Mouse (Mus musculus) megakaryocyte, embryonic 14.5 days (primary cell): ENCODE measurements at regions not wholly inside any gene's neighbourhood (a gene's known extent, or its start where the extent isn't known, plus 50 kb on each side); places are given as distances from the start of the nearest gene placed in this dataset.

Experiments used
- H3K27me3 ChIP-seq: replicated peaks from 2 replicates; pipeline ENCODE3; 2012; ENCODE audit warnings: inconsistent platforms
- H3K36me3 ChIP-seq: replicated peaks from 2 replicates; pipeline ENCODE3; 2012; ENCODE audit warnings: low read length, inconsistent platforms, mixed read lengths
- H3K4me1 ChIP-seq: 2 replicates; pipeline ENCODE4 v1.6.1; 2012; ENCODE audit warnings: inconsistent platforms
- H3K4me3 ChIP-seq: replicated peaks from 2 replicates; pipeline ENCODE3; 2012; ENCODE audit warnings: moderate library complexity, mild to moderate bottlenecking, inconsistent platforms
- H3K9me3 ChIP-seq: 2 replicates; pipeline ENCODE4 v1.6.1; 2012; ENCODE audit warnings: inconsistent platforms
- FLI1 ChIP-seq: IDR thresholded peaks from 2 replicates; pipeline ENCODE4 v1.6.1; 2012; ENCODE audit warnings: low read length, inconsistent platforms, mixed read lengths
- GATA1 ChIP-seq: IDR thresholded peaks from 3 replicates; pipeline ENCODE4 v1.6.1; 2012; ENCODE audit warnings: mixed read lengths, low read length, inconsistent platforms, borderline replicate concordance

DNA sequence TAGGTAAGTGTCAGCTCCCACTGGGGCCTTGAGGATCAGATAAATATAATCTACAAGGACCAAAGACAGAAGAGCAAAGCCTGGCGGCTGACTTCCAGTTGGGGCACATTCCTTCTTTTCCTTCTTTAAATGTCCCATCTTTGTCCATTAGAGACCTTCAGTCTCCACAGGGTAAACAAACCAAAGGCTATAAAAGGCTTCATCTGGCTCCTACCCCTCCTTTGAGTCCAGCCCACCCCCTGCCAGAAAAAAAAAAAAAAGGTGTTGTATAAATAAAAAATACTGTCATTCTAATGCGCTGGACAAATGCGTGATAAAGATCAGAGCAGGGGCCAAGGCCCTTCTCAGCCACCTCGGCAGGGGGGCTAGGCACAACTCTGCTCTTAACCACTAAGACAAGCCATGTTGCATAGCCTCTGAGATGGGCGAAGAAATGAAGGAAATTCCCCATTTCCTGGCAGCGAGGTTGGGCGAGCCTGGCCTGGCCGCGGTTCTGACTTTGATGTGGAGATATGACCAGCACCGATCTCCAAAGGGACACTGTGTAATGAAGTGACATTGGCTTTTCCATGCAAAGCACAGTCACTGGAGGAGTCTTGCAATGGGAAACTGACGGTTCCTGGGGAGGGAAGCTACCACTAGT, 492.0 kb downstream of the Med13l start:
- Histone ChIP-seq H3K9me3 (peaks cover 17% of the 10 kb centered on the region), H3K4me1 (no peaks in the 10 kb centered on the region), H3K36me3 (no peaks in the 10 kb centered on the region), H3K4me3 (no peak overlapping the region), H3K27me3 (no peaks in the 10 kb centered on the region)
- TF ChIP-seq FLI1 (no peak), GATA1 (no peak)

DNA sequence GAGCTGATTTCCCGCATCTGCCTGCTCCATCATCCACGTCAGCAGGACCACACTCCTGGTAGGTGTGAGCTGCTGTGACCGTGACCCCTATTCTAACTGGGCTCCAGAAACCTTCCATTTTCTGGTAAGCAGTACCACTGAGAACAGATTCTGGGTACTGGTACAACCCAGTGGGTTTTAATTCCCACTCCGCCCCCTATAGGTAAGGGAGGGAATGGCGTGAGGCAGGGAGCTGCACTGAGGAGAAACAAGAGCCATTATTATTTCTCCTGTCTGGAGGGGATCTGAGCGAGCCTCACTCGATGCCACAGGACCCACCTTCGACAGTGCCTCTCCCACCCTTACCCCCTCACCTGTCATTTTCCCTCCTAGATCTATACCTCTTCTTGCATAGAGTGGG, 493.3 kb downstream of the Med13l start:
- Histone ChIP-seq H3K9me3 (peaks cover 10% of the 10 kb centered on the region), H3K4me3 (no peak overlapping the region), H3K36me3 (no peaks in the 10 kb centered on the region), H3K27me3 (no peaks in the 10 kb centered on the region), H3K4me1 (no peaks in the 10 kb centered on the region)
- TF ChIP-seq FLI1 (no peak), GATA1 (no peak)

DNA sequence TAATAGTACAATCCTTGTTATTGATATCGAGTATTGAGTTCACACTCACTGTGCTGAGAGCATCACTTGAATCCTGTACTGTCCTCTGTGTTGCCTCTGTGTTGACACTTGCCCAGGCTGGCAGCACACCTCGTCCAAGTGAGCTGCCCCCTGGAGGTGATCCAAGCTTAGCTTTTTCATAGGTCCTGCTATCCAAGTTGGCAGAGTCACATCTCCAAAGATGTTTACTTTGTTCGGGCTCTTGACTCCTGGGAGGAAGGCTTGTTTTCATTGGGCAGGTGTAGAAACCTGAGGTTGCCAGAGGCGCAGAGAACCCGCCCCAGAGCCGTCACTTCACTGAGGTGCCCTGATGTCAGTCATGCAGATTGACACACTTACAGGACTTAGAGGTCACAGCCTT, 493.9 kb downstream of the Med13l start:
- no peaks in the 10 kb centered on the region for H3K27me3 ChIP-seq
- TF ChIP-seq GATA1: no peak
- TF ChIP-seq FLI1: no peak
- H3K36me3 ChIP-seq: no peaks in the 10 kb centered on the region
- H3K9me3 ChIP-seq: peaks cover 10% of the 10 kb centered on the region
- no peaks in the 10 kb centered on the region for H3K4me1 ChIP-seq
- no peak overlapping the region for H3K4me3 ChIP-seq

DNA sequence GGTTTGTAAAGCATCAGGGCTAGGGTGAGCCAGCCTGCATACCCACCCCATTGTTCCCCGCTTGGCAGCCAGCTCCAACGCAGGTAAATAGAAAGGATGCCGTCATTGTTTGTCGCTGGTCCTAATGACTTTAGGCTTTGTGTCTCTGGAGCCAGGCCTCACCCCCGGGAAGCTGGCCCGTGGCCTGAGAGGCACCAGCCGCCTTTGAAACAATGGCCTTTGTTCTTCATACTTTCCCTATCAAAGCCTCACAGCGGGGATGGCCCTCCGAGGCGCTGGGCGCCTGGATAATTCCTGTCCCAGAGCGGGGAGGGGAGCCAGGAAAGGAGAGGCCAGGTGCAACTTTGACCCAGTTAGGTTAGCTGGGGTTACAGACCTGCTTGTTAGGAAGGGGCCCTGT, 495.0 kb downstream of the Med13l start:
- no peak overlapping the region for H3K4me3 ChIP-seq
- no peaks in the 10 kb centered on the region for H3K27me3 ChIP-seq
- H3K36me3 ChIP-seq: no peaks in the 10 kb centered on the region
- no peaks in the 10 kb centered on the region for H3K4me1 ChIP-seq
- peaks cover 10% of the 10 kb centered on the region for H3K9me3 ChIP-seq
- no peak for TF ChIP-seq GATA1
- no peak for TF ChIP-seq FLI1

DNA sequence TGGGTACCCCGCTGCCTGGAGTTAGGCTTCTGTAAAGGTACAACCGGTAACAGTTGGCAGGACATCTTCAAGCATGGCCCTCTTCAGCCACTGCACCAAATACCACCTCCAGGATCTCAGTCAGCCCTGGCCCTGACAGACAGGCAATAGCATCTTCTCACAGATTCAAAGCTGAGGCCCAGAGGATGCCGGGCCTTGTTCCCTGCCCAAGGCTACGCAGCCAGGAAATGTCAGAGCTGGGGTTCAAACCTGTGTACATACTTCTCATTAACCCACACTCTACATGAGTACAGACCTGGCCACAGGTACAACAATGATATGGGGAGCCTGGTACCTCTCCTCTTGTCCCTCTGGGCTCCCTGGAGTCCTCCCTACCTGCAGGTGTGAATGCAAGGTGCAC, 497.3 kb downstream of the Med13l start:
- no peak for TF ChIP-seq GATA1
- no peak for TF ChIP-seq FLI1
- peaks cover 9% of the 10 kb centered on the region for H3K9me3 ChIP-seq

DNA sequence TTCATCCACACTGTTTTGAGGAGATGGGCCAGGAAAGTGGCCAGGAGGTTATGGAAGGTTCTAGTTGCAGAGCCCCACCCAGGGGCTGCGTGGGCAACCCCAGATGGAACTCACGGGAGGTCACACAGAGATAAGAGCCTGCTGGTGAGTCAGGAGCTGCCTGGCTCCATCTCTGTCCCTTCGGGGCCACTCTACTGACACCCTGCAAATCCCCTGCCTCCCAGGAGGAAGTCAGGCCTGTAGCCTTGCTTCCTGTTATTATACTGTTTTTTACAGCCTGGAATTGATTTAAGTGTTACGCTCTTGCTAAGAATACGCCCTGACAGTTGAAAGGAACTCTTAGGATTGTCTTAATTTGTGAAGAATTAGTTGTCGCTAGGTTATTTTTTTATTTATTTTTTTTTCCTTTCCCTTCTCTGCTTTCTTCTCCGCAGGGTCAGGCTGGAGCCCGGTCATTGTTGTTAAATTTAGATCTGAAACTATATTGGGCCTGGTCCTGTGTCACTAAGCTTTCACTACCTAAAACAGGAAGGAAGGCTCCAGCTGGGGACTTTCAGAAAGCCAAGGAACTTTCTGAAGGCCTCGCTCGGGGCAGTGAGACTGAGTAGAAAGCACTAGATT, 497.9 kb downstream of the Med13l start:
- H3K4me3 ChIP-seq: no peak overlapping the region
- no peak for TF ChIP-seq GATA1
- no peak for TF ChIP-seq FLI1
- no peaks in the 10 kb centered on the region for H3K27me3 ChIP-seq
- H3K4me1 ChIP-seq: no peaks in the 10 kb centered on the region
- H3K9me3 ChIP-seq: peaks cover 11% of the 10 kb centered on the region
- H3K36me3 ChIP-seq: no peaks in the 10 kb centered on the region

More for the DNA sequence above, 497.3 kb downstream of the Med13l start:
- Histone ChIP-seq H3K4me1 (no peaks in the 10 kb centered on the region), H3K36me3 (no peaks in the 10 kb centered on the region), H3K27me3 (no peaks in the 10 kb centered on the region), H3K4me3 (no peak overlapping the region)

DNA sequence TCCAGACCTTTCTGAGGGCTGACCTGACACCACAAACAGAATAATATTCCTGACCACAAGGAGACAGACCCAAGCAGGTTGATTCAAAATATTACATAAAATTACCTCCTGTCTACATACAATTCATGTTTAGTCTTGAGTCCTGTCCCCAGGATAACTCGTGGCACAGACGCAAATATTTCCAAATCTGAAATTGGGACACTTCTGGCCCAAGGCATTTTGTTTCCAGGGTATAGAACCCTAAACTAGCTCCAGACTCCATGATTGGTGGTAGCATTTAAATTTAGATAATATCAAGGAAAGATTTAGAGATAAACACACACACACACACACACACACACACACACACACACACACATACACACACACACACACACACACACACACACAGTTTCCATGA, 498.7 kb downstream of the Med13l start:
- H3K27me3 ChIP-seq: no peaks in the 10 kb centered on the region
- no peak overlapping the region for H3K4me3 ChIP-seq
- H3K4me1 ChIP-seq: no peaks in the 10 kb centered on the region
- H3K36me3 ChIP-seq: no peaks in the 10 kb centered on the region
- TF ChIP-seq GATA1: no peak
- TF ChIP-seq FLI1: no peak
- H3K9me3 ChIP-seq: peaks cover 5% of the 10 kb centered on the region; the same call in 1 of the 2 replicates

DNA sequence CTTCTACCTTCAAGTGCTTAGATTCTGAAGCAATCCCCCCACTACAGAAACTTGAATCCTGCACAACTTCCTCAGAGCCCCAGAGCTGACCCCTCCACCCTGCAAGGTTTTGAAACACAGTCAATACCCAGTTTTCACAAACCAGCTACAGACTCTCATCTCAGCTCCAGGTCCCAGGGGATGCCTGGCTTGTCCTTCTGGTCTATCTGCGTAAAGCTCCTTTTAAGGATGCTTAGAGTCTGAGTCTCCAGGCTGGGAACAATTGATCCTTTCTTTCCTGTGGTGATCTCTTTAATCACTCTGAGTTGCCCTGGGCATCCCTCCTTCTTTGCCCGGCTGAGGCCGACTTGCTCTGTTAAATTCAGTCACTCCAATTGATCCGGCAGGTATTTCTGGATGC, 500.4 kb downstream of the Med13l start:
- TF ChIP-seq FLI1 (no peak), GATA1 (no peak)
- H3K9me3 ChIP-seq: peaks cover 13% of the 10 kb centered on the region; the same call in 1 of the 2 replicates
- H3K27me3 ChIP-seq: no peaks in the 10 kb centered on the region
- no peak overlapping the region for H3K4me3 ChIP-seq
- H3K36me3 ChIP-seq: no peaks in the 10 kb centered on the region
- H3K4me1 ChIP-seq: no peaks in the 10 kb centered on the region

DNA sequence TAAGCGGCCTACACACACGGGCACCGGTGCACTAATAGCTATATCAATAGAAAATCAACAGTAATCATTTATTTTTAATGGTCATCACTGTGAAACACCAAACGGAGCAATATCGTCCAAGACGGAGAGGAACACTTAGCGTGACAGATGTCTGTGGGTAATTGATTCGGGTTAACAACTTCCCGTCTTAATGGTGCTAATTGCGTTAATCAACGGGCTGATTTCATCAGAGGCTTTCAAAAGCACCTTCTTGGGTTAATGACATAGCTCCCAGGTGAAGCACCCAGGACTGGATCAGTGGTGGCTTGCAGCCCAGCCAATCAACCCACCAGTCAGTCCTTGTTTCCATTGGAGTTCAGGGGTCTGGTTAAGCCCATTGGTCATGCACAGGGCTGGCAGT, 502.0 kb downstream of the Med13l start:
- H3K4me3 ChIP-seq: no peak overlapping the region
- peaks cover 13% of the 10 kb centered on the region; the same call in 1 of the 2 replicates for H3K9me3 ChIP-seq
- no peaks in the 10 kb centered on the region for H3K4me1 ChIP-seq
- H3K27me3 ChIP-seq: no peaks in the 10 kb centered on the region
- H3K36me3 ChIP-seq: no peaks in the 10 kb centered on the region
- TF ChIP-seq FLI1 (no peak), GATA1 (no peak)

DNA sequence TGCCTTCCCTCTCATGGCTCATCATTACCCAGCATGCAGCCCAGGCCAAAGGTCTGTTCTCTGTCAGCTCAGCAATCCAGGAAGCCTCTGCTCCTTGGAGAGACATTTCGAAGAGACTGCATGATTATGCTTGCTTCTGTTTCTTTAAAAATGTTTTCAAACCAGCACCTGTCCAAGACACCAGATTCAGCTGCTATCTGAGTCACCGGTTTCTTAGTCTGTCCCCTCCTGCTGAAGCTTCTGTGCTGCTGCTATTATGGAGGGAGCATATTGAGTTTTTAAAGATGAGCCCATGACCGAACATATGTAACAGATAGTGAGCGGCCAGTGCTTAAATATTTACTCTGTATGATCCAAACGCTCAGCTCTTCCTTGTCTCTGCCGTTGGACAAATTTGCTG, 506.2 kb downstream of the Med13l start:
- H3K4me3 ChIP-seq: no peak overlapping the region
- H3K4me1 ChIP-seq: no peaks in the 10 kb centered on the region
- no peaks in the 10 kb centered on the region for H3K36me3 ChIP-seq
- peaks cover 13% of the 10 kb centered on the region; the same call in 1 of the 2 replicates for H3K9me3 ChIP-seq
- TF ChIP-seq GATA1 (no peak), FLI1 (no peak)
- no peaks in the 10 kb centered on the region for H3K27me3 ChIP-seq
